Mouse (Mus musculus) lung, postnatal 0 days (tissue): ENCODE measurements around the gene Usmg5.

Experiments used
- CTCF ChIP-seq: IDR thresholded peaks from 2 replicates; pipeline ENCODE4 v1.5.1; 2016; ENCODE audit warnings: antibody characterized with exemption, mild to moderate bottlenecking
- EP300 ChIP-seq: IDR thresholded peaks from 2 replicates; pipeline ENCODE4 v1.6.1; 2016; ENCODE audit warnings: antibody characterized with exemption, mild to moderate bottlenecking, control low read depth

GRCm38 (mm10) chr19:47034916-47035315 lies 55.5 kb downstream of the Usmg5 start:
- TF ChIP-seq CTCF, result no peak
- TF ChIP-seq EP300, result no peak
